ENCODE assay signal across 8 mouse cellular contexts in the genomic region with DNA sequence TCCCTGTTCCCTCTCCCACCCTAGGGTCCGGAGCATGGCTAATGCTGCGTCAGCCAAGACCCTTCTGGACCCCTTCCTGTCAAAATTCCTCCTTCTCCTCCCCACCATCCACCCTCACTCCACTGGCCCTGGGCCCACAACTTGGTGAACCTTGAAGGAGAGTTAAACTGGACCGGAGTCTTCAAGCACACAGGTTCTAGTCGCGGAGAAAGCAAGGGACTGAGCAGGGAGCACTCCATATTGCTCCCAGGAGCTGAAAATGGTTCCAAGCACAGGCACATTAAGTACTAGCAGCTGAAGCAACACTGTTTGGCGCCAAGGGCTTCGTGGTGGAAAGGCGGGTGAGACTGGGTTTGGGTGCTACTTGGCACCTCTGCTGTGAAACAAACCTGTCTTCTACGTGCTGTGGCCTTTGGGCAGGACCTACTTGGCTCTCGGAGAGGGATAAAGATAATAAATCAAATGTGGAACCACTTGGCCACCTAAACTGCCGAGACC.
DNase-seq lines count a peak whose midpoint lies in the region; ATAC-seq lines count a peak whose summit lies in the region.

No protein-coding gene starts in this region.

- peaks cover 24% of the 10 kb centered on the region for H3K4me1 ChIP-seq in heart, embryonic 12.5 days (replicated peaks)
- peaks cover 18% of the 10 kb centered on the region for H3K4me1 ChIP-seq in hindbrain, embryonic 13.5 days (replicated peaks)
- H3K4me1 ChIP-seq in midbrain, embryonic 12.5 days, result peaks cover 12% of the 10 kb centered on the region

- H3K4me3 ChIP-seq in heart, embryonic 12.5 days, result peak overlapping the region; percentile 67
- H3K4me3 ChIP-seq in hindbrain, embryonic 13.5 days, result peak overlapping the region; percentile 60
- H3K4me3 ChIP-seq in midbrain, embryonic 12.5 days, result peak overlapping the region; percentile 58

- peaks cover 65% of the 10 kb centered on the region for H3K27me3 ChIP-seq in heart, embryonic 12.5 days (replicated peaks)
- H3K27me3 ChIP-seq in hindbrain, embryonic 13.5 days, result peaks cover 68% of the 10 kb centered on the region
- H3K27me3 ChIP-seq in midbrain, embryonic 12.5 days, result peaks cover 51% of the 10 kb centered on the region

- peak overlapping the region; percentile 96 for H3K4me2 ChIP-seq in heart, embryonic 12.5 days
- peak overlapping the region; percentile 98 for H3K4me2 ChIP-seq in hindbrain, embryonic 13.5 days
- peak overlapping the region; percentile 98 for H3K4me2 ChIP-seq in midbrain, embryonic 12.5 days (replicated peaks)

- WGBS in heart, embryonic 12.5 days, result 40% methylated on average over 11 of the region's 11 CpGs
- WGBS in hindbrain, embryonic 13.5 days, result 41% methylated on average over 11 of the region's 11 CpGs
- 40% methylated on average over 11 of the region's 11 CpGs for WGBS in midbrain, embryonic 12.5 days

- H3K27ac ChIP-seq in heart, embryonic 12.5 days (ENCODE audit: poor library complexity, severe bottlenecking), result no peak overlapping the region
- no peak overlapping the region for H3K27ac ChIP-seq in hindbrain, embryonic 13.5 days
- no peak overlapping the region for H3K27ac ChIP-seq in midbrain, embryonic 12.5 days (replicated peaks)

- no peak for ATAC-seq in heart, embryonic 12.5 days (ENCODE audit: insufficient number of reproducible peaks, low FRiP score)
- ATAC-seq in hindbrain, embryonic 13.5 days (ENCODE audit: low FRiP score), result no peak
- ATAC-seq in midbrain, embryonic 12.5 days (ENCODE audit: low FRiP score, low read depth), result no peak

- intact Hi-C loops in heart, postnatal 25 days (cut with DNase I), result no loop called here
- intact Hi-C loops in left cerebral cortex, postnatal 25 days (cut with DNase I), result loop anchor here (2.0 kb wide), 1 partner anchor 48 kb away; no protein-coding TSS in a partner anchor

- H3K9ac ChIP-seq in heart, embryonic 12.5 days, result peak overlapping the region; percentile 51
- H3K9ac ChIP-seq in hindbrain, embryonic 13.5 days, result peak overlapping the region; percentile 71
- 0 out of 2 replicates have a peak overlapping the region, but pooled peaks have one; percentile 56 for H3K9ac ChIP-seq in midbrain, embryonic 12.5 days (replicated peaks)

- H3K9me3 ChIP-seq in heart, embryonic 12.5 days (replicated peaks), result no peaks in the 10 kb centered on the region
- H3K9me3 ChIP-seq in hindbrain, embryonic 13.5 days, result no peaks in the 10 kb centered on the region
- no peaks in the 10 kb centered on the region for H3K9me3 ChIP-seq in midbrain, embryonic 12.5 days

- H3K36me3 ChIP-seq in heart, embryonic 12.5 days, result no peaks in the 10 kb centered on the region
- no peaks in the 10 kb centered on the region for H3K36me3 ChIP-seq in hindbrain, embryonic 13.5 days
- H3K36me3 ChIP-seq in midbrain, embryonic 12.5 days, result no peaks in the 10 kb centered on the region

- DNase-seq in heart, postnatal 25 days (ENCODE audit: low spot score), result no peak
- DNase-seq in embryo, embryonic 9.5 days (ENCODE audit: extremely low spot score), result peak; percentile 24
- no peak for DNase-seq in left cerebral cortex, postnatal 25 days (ENCODE audit: low spot score in 2 of 2)
- DNase-seq in cerebellum, postnatal 4 days (ENCODE audit: low spot score in 2 of 2), result no peak
- DNase-seq in ovary, postnatal 36 days (ENCODE audit: low spot score), result no peak
